Mouse (Mus musculus) small intestine, adult 2 months (tissue): ENCODE measurements around the gene Sh3pxd2a.

Source experiments
- CTCF ChIP-seq: fragments of 200-500 bp; IDR thresholded peaks from 2 replicates; pipeline ENCODE4 v1.5.1; 2012; ENCODE audit warnings: low read depth, mild to moderate bottlenecking, control low read depth, inconsistent platforms, low read length, moderate library complexity, mixed read lengths; ENCODE audit not compliant: insufficient replicate concordance, insufficient read length; ENCODE audit errors: extremely low read depth
- POLR2A ChIP-seq: fragments of 200-500 bp; IDR thresholded peaks from 2 replicates; pipeline ENCODE4 v1.6.1; 2012; ENCODE audit warnings: low read depth, mild to moderate bottlenecking, control low read depth, inconsistent platforms, low read length, moderate library complexity

GRCm38 (mm10) chr19:47335262-47335661 is 128.9 kb downstream of the Sh3pxd2a start:
- TF ChIP-seq POLR2A, result no peak
- TF ChIP-seq CTCF, result no peak
